Mouse (Mus musculus) intestine, postnatal 0 days (tissue): ENCODE measurements around the gene Pou2f1. TPM values are rescaled to one million over a fixed set of nuclear protein-coding genes. Genes with fewer than 3 reads are reported as not detected.

Experiments
- ATAC-seq: fragments of 200-750 bp; cut with Nextera tagmentation; 2 replicates; pipeline ENCODE4 v1.8.0; 2017; ENCODE audit warnings: mild to moderate bottlenecking, moderate TSS enrichment, moderate library complexity
- H3K27ac ChIP-seq: fragments of 300-500 bp; sonication (generic); 2 replicates; pipeline ENCODE4 v1.5.1; 2014; ENCODE audit warnings: mild to moderate bottlenecking, low read depth, low read length, moderate library complexity
- H3K27me3 ChIP-seq: fragments of 300-500 bp; sonication (generic); replicated peaks from 2 replicates; pipeline ENCODE4 v1.6.1; 2014; ENCODE audit warnings: low read length, mixed read lengths; ENCODE audit not compliant: control insufficient read depth, insufficient read depth
- H3K36me3 ChIP-seq: fragments of 300-500 bp; sonication (generic); 2 replicates; pipeline ENCODE4 v1.6.1; 2014; ENCODE audit warnings: mild to moderate bottlenecking, moderate library complexity; ENCODE audit not compliant: control insufficient read depth, insufficient read depth
- H3K4me1 ChIP-seq: fragments of 300-500 bp; sonication (generic); replicated peaks from 2 replicates; pipeline ENCODE4 v1.6.1; 2014; ENCODE audit warnings: antibody characterized with exemption, low read length, mixed read lengths; ENCODE audit not compliant: control insufficient read depth, insufficient read depth
- H3K4me2 ChIP-seq: fragments of 300-500 bp; sonication (generic); replicated peaks from 2 replicates; pipeline ENCODE4 v1.6.1; 2014; ENCODE audit warnings: low read depth, mild to moderate bottlenecking, moderate library complexity
- H3K4me3 ChIP-seq: fragments of 300-500 bp; sonication (generic); 2 replicates; pipeline ENCODE4 v1.5.1; 2014; ENCODE audit warnings: low read depth, low read length
- H3K9ac ChIP-seq: fragments of 300-500 bp; sonication (generic); 2 replicates; pipeline ENCODE4 v1.6.1; 2014; ENCODE audit warnings: mild to moderate bottlenecking, low read depth, low read length
- H3K9me3 ChIP-seq: fragments of 300-500 bp; sonication (generic); 2 replicates; pipeline ENCODE4 v1.6.1; 2016; ENCODE audit warnings: mixed run types; ENCODE audit not compliant: control insufficient read depth
- CTCF ChIP-seq: sonication (generic); IDR thresholded peaks from 2 replicates; pipeline ENCODE4 v1.5.1; 2016; ENCODE audit warnings: low read depth, mild to moderate bottlenecking, control low read depth, antibody characterized with exemption, moderate library complexity
- WGBS: fragments of 180-500 bp; shearing (Covaris S2); extraction: QIAGEN DNeasy Blood & Tissue Kit; methylation state at CpG from one replicate; pipeline ENCODE4 v1.1.7; 2014; 5-methylcytosine and 5-hydroxymethylcytosine counted together
- polyA plus RNA-seq: library from polyadenylated mRNA; unstranded; fragments of >200 nt; fragmentation: Nextera tagmentation; extraction: Ambion mirVana; gene quantifications from 2 replicates; pipeline ENCODE4 v1.2.1, GENCODE M21; 2015

The Pou2f1 gene
- polyA plus RNA-seq, 1 experiment from 2014 or later = 6.1 TPM

DNA sequence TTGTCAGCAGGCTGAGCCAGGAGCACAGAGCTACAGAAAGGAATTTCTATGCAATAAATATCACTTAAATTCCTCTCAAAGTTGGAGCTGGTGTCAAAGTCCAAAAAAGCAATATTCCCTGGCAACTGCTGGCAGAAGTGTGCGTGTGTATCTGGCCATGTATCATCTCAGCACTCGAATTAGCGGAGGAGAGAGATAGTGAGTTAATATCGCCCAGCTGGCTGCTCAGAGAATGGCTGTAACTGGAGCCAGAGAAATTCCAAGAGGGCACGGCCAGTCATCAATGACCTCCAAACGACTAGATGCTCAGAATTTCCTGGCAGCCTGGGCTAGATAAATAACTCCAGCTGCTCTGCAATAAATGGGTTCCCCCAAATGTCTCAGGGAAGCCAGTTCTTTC lies 166.0 kb downstream of the Pou2f1 start:
- no peak overlapping the region for H3K27ac ChIP-seq
- H3K27me3 ChIP-seq = 0 out of 2 replicates have a peak, but pooled peaks cover 6% of the 10 kb centered on the region
- H3K4me2 ChIP-seq = no peak overlapping the region
- H3K9me3 ChIP-seq = no peaks in the 10 kb centered on the region
- H3K36me3 ChIP-seq = no peaks in the 10 kb centered on the region
- ATAC-seq = no peak
- H3K4me1 ChIP-seq = no peaks in the 10 kb centered on the region; the same call in none of the 2 replicates
- H3K4me3 ChIP-seq = no peak overlapping the region
- 7% methylated on average over 6 of the region's 6 CpGs for WGBS
- TF ChIP-seq CTCF = no peak
- no peak overlapping the region for H3K9ac ChIP-seq

DNA sequence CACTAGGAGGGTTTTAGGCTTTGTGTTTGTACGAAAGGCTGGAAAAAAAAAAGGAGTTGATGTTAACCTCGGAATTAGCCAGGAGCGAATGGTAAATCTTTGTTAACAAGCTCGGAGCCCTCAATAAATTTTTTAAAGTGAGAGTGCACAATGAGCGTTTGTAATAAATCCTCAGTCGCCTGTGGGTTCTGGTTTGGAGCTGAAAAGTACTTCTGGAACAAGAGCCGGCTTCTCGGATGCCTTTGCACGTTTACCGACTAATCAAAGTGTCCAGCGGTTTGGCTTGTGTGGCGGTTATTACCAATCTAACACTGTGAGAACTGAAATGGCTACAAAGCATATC lies 167.9 kb downstream of the Pou2f1 start:
- Histone ChIP-seq H3K36me3 (no peaks in the 10 kb centered on the region), H3K27me3 (no peaks in the 10 kb centered on the region), H3K4me1 (no peaks in the 10 kb centered on the region; the same call in none of the 2 replicates), H3K9me3 (no peaks in the 10 kb centered on the region), H3K4me2 (peak overlapping the region; percentile 31; the same call in 1 of the 2 replicates), H3K4me3 (no peak overlapping the region), H3K27ac (no peak overlapping the region), H3K9ac (no peak overlapping the region)
- no peak for TF ChIP-seq CTCF
- 34% methylated on average over 12 of the region's 12 CpGs for WGBS
- ATAC-seq = no peak

DNA sequence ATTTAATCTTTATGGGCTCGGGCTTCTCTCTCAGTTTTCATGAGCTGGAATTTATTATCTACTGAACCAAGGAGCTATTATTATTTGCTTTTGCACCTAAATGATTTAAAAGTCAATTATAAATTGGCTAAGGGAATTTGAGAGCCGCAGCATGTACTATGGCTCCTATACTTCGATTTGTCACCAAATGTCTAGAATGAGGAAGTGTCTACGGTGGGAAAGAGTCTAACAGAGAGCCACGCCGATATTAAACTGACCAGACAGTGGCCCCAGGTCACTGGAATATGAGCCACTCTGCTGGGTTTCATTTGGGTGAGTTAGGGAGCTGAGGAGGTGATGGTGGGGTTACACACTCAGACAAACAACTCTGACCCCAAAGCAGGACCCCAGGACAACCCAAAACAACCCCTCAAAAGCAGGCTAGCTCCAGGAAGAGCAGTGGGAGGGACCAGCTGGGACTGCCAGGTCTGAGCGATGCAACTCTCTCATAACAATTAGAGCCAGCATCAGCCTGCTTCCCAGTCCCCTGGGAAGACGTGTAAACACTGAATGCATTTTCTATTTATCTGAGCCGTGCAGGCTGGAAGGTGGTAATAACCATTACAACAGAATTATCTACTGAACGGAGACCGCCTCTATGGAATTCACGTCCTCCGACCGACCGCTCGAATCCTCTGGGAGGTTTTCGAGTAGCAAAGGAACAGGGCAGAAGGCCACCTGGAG lies 168.4 kb downstream of the Pou2f1 start:
- 29% methylated on average over 17 of the region's 17 CpGs for WGBS
- Histone ChIP-seq H3K4me2 (peak overlapping the region; percentile 31; the same call in 1 of the 2 replicates), H3K27ac (no peak overlapping the region), H3K4me1 (no peaks in the 10 kb centered on the region; the same call in none of the 2 replicates), H3K4me3 (no peak overlapping the region), H3K9ac (no peak overlapping the region), H3K9me3 (no peaks in the 10 kb centered on the region), H3K27me3 (no peaks in the 10 kb centered on the region), H3K36me3 (no peaks in the 10 kb centered on the region)
- ATAC-seq = no peak
- no peak for TF ChIP-seq CTCF

DNA sequence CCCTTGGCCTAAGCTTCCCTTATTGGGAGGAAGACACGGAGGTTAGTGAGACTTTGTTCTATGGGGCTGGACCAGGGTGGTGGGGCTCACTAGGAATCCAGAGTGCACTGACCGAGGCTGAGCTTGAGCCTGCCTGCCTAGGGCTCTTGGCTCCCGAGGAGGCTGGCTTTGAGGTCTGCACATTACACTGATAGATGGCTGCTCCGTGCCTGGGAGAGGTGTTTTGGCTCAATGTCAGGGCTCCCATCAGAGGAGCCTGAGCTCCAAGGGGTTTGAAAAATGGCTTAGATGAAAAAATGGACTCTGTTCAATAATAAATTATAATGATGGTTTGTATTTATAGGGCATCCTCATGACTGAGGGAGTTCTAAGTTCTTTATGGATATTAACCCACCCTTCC lies 169.2 kb downstream of the Pou2f1 start:
- Histone ChIP-seq H3K36me3 (no peaks in the 10 kb centered on the region), H3K4me1 (no peaks in the 10 kb centered on the region; the same call in none of the 2 replicates), H3K9me3 (no peaks in the 10 kb centered on the region), H3K4me3 (no peak overlapping the region), H3K9ac (no peak overlapping the region), H3K4me2 (no peak overlapping the region), H3K27ac (no peak overlapping the region), H3K27me3 (no peaks in the 10 kb centered on the region)
- no peak for TF ChIP-seq CTCF
- no peak for ATAC-seq
- WGBS = 54% methylated on average over 4 of the region's 4 CpGs

DNA sequence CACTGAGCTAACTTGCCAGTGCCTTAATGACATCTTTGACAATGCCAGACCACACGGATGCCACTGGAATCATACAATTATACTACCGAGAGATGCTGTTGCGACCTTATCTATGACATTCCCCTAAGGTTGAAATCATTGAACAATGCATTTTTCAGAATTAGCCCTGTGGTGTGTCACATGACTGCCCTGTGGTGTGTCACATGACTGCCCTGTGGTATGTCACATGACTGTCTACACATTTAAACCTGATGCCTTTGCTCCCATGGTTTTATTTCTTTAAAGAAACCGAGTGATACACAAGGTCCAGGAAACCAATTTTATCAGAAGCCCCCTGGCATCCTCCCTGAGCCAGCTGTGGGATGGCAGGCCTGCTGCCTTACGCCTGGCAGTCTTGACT lies 172.6 kb downstream of the Pou2f1 start:
- WGBS = 89% methylated on average over 5 of the region's 5 CpGs
- H3K4me3 ChIP-seq = no peak overlapping the region
- no peak for ATAC-seq
- no peaks in the 10 kb centered on the region for H3K27me3 ChIP-seq
- no peaks in the 10 kb centered on the region for H3K4me1 ChIP-seq
- TF ChIP-seq CTCF = no peak
- no peak overlapping the region for H3K4me2 ChIP-seq
- H3K9ac ChIP-seq = no peak overlapping the region
- no peak overlapping the region for H3K27ac ChIP-seq
- H3K36me3 ChIP-seq = no peaks in the 10 kb centered on the region
- H3K9me3 ChIP-seq = no peaks in the 10 kb centered on the region

DNA sequence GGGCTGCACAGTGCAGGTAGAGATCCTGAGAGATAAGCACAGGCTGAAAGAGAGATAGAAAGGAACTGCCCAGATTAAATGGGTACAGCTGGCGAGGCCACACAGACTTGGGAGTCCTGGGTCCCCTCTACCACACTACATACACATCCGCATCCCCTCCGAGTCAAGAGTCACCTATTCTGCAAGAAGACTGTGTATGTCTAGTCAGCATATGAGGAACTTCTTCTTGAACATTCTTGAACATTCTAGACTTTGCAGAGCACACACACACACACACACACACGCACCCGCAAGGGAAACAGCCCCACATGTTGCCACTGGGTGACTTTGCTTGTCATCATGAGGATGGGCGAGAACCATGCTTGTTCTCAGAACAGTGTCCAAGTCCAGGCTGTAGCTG lies 173.9 kb downstream of the Pou2f1 start:
- no peak for TF ChIP-seq CTCF
- no peak overlapping the region for H3K4me2 ChIP-seq
- ATAC-seq = no peak
- H3K27me3 ChIP-seq = no peaks in the 10 kb centered on the region
- no peaks in the 10 kb centered on the region for H3K4me1 ChIP-seq
- no peak overlapping the region for H3K9ac ChIP-seq
- H3K9me3 ChIP-seq = no peaks in the 10 kb centered on the region
- no peak overlapping the region for H3K4me3 ChIP-seq
- H3K36me3 ChIP-seq = no peaks in the 10 kb centered on the region
- WGBS = 93% methylated on average over 6 of the region's 6 CpGs
- no peak overlapping the region for H3K27ac ChIP-seq
